Mouse (Mus musculus): Measurements from ENCODE around the gene Abca1.

Gene Abca1

GRCm38 (mm10) chr4:53118643-53119042 is 41.1 kb downstream of the Abca1 start:
- DNase-seq = no peak

- peak; percentile 31 for DNase-seq
Observed at GRCm38 (mm10) chr4:53117610-53118009, 42.1 kb downstream of the Abca1 start.

GRCm38 (mm10) chr4:53117076-53117475 is 42.6 kb downstream of the Abca1 start:
- peak; percentile 44 for DNase-seq

GRCm38 (mm10) chr4:53115866-53116265 is 43.8 kb downstream of the Abca1 start:
- DNase-seq = peak; percentile 54

GRCm38 (mm10) chr4:53115410-53115809 is 44.3 kb downstream of the Abca1 start:
- DNase-seq = peak; percentile 70

GRCm38 (mm10) chr4:53111919-53112355 is 47.8 kb downstream of the Abca1 start:
- DNase-seq = peak; percentile 85

GRCm38 (mm10) chr4:53110356-53110755 is 49.3 kb downstream of the Abca1 start:
- peak; percentile 45 for DNase-seq

GRCm38 (mm10) chr4:53109381-53109928 is 50.2 kb downstream of the Abca1 start:
- no peak for DNase-seq

GRCm38 (mm10) chr4:53108194-53108593 is 51.5 kb downstream of the Abca1 start:
- peak; percentile 78 for DNase-seq

GRCm38 (mm10) chr4:53106732-53107131 is 53.0 kb downstream of the Abca1 start:
- no peak for DNase-seq

- no peak for DNase-seq
Observed at GRCm38 (mm10) chr4:53106071-53106470, 53.6 kb downstream of the Abca1 start.

GRCm38 (mm10) chr4:53104634-53105033 is 55.1 kb downstream of the Abca1 start:
- DNase-seq = peak; percentile 27

GRCm38 (mm10) chr4:53102529-53102928 is 57.2 kb downstream of the Abca1 start:
- DNase-seq = no peak

GRCm38 (mm10) chr4:53101306-53101705 is 58.4 kb downstream of the Abca1 start:
- no peak for DNase-seq

GRCm38 (mm10) chr4:53100492-53100891 is 59.2 kb downstream of the Abca1 start:
- DNase-seq = no peak

- no peak for DNase-seq
Observed at GRCm38 (mm10) chr4:53094850-53095249, 64.8 kb downstream of the Abca1 start.

GRCm38 (mm10) chr4:53094331-53094730 is 65.4 kb downstream of the Abca1 start:
- peak; percentile 24 for DNase-seq

- DNase-seq = no peak
Observed at GRCm38 (mm10) chr4:53093615-53094014, 66.1 kb downstream of the Abca1 start.

- no peak for DNase-seq
Observed at GRCm38 (mm10) chr4:53089641-53090040, 70.1 kb downstream of the Abca1 start.

GRCm38 (mm10) chr4:53088999-53089398 is 70.7 kb downstream of the Abca1 start:
- DNase-seq = no peak

- no peak for DNase-seq
Observed at GRCm38 (mm10) chr4:53086636-53087035, 73.1 kb downstream of the Abca1 start.

- DNase-seq = peak; percentile 34
Observed at GRCm38 (mm10) chr4:53085634-53086033, 74.1 kb downstream of the Abca1 start.

GRCm38 (mm10) chr4:53083071-53083470 is 76.6 kb downstream of the Abca1 start:
- DNase-seq = no peak

- no peak for DNase-seq
Observed at GRCm38 (mm10) chr4:53082451-53082850, 77.2 kb downstream of the Abca1 start.

GRCm38 (mm10) chr4:53081851-53082250 is 77.8 kb downstream of the Abca1 start:
- no peak for DNase-seq

Data from lung, postnatal 10 days (tissue).